Mouse (Mus musculus): ENCODE results near the gene Fbh1. TPM values are rescaled to one million over a fixed set of nuclear protein-coding genes. Genes with fewer than 3 reads are reported as not detected.
A peak's percentile ranks its signal among the peaks of the same experiment; 100 is the strongest.
"Not testable (repeated sequence)": the region's sequence is repeated elsewhere in the genome, so short reads cannot be mapped to it uniquely, and the experiment has no call there.

Fbh1 gene
- polyA plus RNA-seq, 1 experiment from 2014 or later: 113 TPM

- Histone ChIP-seq H3K4me3 (no peak overlapping the region), H3K36me3 (no peaks in the 10 kb centered on the region), H3K27me3 (ENCODE audit: insufficient read depth, poor library complexity, severe bottlenecking) (peaks cover 14% of the 10 kb centered on the region), H3K27ac (no peak overlapping the region), H3K9me3 (no peaks in the 10 kb centered on the region), H3K4me1 (replicated peaks) (no peaks in the 10 kb centered on the region)
- WGBS: 86% methylated on average over 6 of the region's 6 CpGs
- DNase-seq (ENCODE audit: low spot score): no peak
These were observed 64.8 kb downstream of the Fbh1 start for GRCm38 (mm10) chr2:11712483-11712990.

- 57% methylated on average over 4 of the region's 4 CpGs for WGBS
- DNase-seq (ENCODE audit: low spot score): peak; percentile 21
- Histone ChIP-seq H3K27me3 (ENCODE audit: insufficient read depth, poor library complexity, severe bottlenecking) (peaks cover 39% of the 10 kb centered on the region), H3K4me1 (replicated peaks) (peaks cover 14% of the 10 kb centered on the region)
- H3K36me3 ChIP-seq, H3K4me3 ChIP-seq, H3K27ac ChIP-seq, H3K9me3 ChIP-seq: not testable (repeated sequence)
These were observed 67.3 kb downstream of the Fbh1 start for GRCm38 (mm10) chr2:11710101-11710500.

GRCm38 (mm10) chr2:11708538-11708937 is 68.8 kb downstream of the Fbh1 start:
- 84% methylated on average over 5 of the region's 5 CpGs for WGBS
- Histone ChIP-seq H3K4me3 (no peak overlapping the region), H3K36me3 (no peaks in the 10 kb centered on the region), H3K27me3 (ENCODE audit: insufficient read depth, poor library complexity, severe bottlenecking) (peaks cover 52% of the 10 kb centered on the region), H3K27ac (no peak overlapping the region), H3K4me1 (replicated peaks) (peaks cover 16% of the 10 kb centered on the region), H3K9me3 (no peaks in the 10 kb centered on the region)
- no peak for DNase-seq (ENCODE audit: low spot score)

GRCm38 (mm10) chr2:11706746-11707065 is 70.7 kb downstream of the Fbh1 start:
- WGBS: 38% methylated on average over 6 of the region's 6 CpGs
- peak; percentile 3 for DNase-seq (ENCODE audit: low spot score)

GRCm38 (mm10) chr2:11706030-11706745 is 71.2 kb downstream of the Fbh1 start:
- Histone ChIP-seq H3K9me3 (no peaks in the 10 kb centered on the region), H3K4me3 (peak overlapping the region; percentile 70), H3K27ac (peak overlapping the region; percentile 62; the same call in 1 of the 2 replicates), H3K27me3 (ENCODE audit: insufficient read depth, poor library complexity, severe bottlenecking) (peaks cover 52% of the 10 kb centered on the region), H3K4me1 (replicated peaks) (peaks cover 16% of the 10 kb centered on the region), H3K36me3 (no peaks in the 10 kb centered on the region)
- DNase-seq (ENCODE audit: low spot score): peak; percentile 22
- WGBS: 3% methylated on average over 28 of the region's 28 CpGs

More at GRCm38 (mm10) chr2:11706746-11707065, 70.7 kb downstream of the Fbh1 start:
- peak overlapping the region; percentile 70 for H3K4me3 ChIP-seq
- peaks cover 52% of the 10 kb centered on the region for H3K27me3 ChIP-seq (ENCODE audit: insufficient read depth, poor library complexity, severe bottlenecking)
- no peaks in the 10 kb centered on the region for H3K9me3 ChIP-seq
- H3K36me3 ChIP-seq: no peaks in the 10 kb centered on the region
- no peak overlapping the region for H3K27ac ChIP-seq
- peaks cover 16% of the 10 kb centered on the region for H3K4me1 ChIP-seq (replicated peaks)

- DNase-seq (ENCODE audit: low spot score): peak; percentile 50
- Histone ChIP-seq H3K4me3 (peak within 1 kb of the TSS; percentile 70), H3K4me1 (replicated peaks) (peaks cover 16% of the 10 kb centered on the region), H3K9me3 (no peaks in the 10 kb centered on the region), H3K27ac (peak within 1 kb of the TSS; percentile 62; the same call in 1 of the 2 replicates), H3K36me3 (no peaks in the 10 kb centered on the region), H3K27me3 (ENCODE audit: insufficient read depth, poor library complexity, severe bottlenecking) (peaks cover 52% of the 10 kb centered on the region)
- WGBS: under 1% methylated on average over 37 of the region's 37 CpGs
These were observed 72.0 kb downstream of the Fbh1 start, which contains the start of gene Il15ra for GRCm38 (mm10) chr2:11705201-11706025. Gene Il15ra, plus strand, starts transcription at chr2:11705290.

- Histone ChIP-seq H3K4me3 (no peak overlapping the region), H3K36me3 (no peaks in the 10 kb centered on the region), H3K9me3 (no peaks in the 10 kb centered on the region), H3K4me1 (replicated peaks) (0 out of 2 replicates have a peak, but pooled peaks cover under 1% of the 10 kb centered on the region), H3K27me3 (ENCODE audit: insufficient read depth, poor library complexity, severe bottlenecking) (peaks cover 11% of the 10 kb centered on the region), H3K27ac (no peak overlapping the region)
- DNase-seq (ENCODE audit: low spot score): no peak
- 91% methylated on average over 2 of the region's 2 CpGs for WGBS
These were observed 77.5 kb downstream of the Fbh1 start for GRCm38 (mm10) chr2:11699905-11700304.

GRCm38 (mm10) chr2:11698994-11699393 is 78.4 kb downstream of the Fbh1 start:
- Histone ChIP-seq H3K4me1 (replicated peaks) (no peaks in the 10 kb centered on the region), H3K27ac (no peak overlapping the region), H3K4me3 (no peak overlapping the region), H3K27me3 (ENCODE audit: insufficient read depth, poor library complexity, severe bottlenecking) (peaks cover 2% of the 10 kb centered on the region), H3K9me3 (no peaks in the 10 kb centered on the region), H3K36me3 (no peaks in the 10 kb centered on the region)
- no peak for DNase-seq (ENCODE audit: low spot score)
- 51% methylated on average over 5 of the region's 5 CpGs for WGBS

GRCm38 (mm10) chr2:11695867-11696266 is 81.5 kb downstream of the Fbh1 start:
- Histone ChIP-seq H3K4me1 (replicated peaks) (no peaks in the 10 kb centered on the region), H3K4me3 (no peak overlapping the region), H3K36me3 (no peaks in the 10 kb centered on the region), H3K27me3 (ENCODE audit: insufficient read depth, poor library complexity, severe bottlenecking) (no peaks in the 10 kb centered on the region), H3K9me3 (no peaks in the 10 kb centered on the region), H3K27ac (no peak overlapping the region)
- WGBS: 73% methylated on average over 2 of the region's 2 CpGs
- no peak for DNase-seq (ENCODE audit: low spot score)

- Histone ChIP-seq H3K4me1 (replicated peaks) (no peaks in the 10 kb centered on the region), H3K27ac (no peak overlapping the region), H3K27me3 (ENCODE audit: insufficient read depth, poor library complexity, severe bottlenecking) (no peaks in the 10 kb centered on the region), H3K9me3 (no peaks in the 10 kb centered on the region), H3K4me3 (no peak overlapping the region), H3K36me3 (no peaks in the 10 kb centered on the region)
- 75% methylated on average over 2 of the region's 2 CpGs for WGBS
- DNase-seq (ENCODE audit: low spot score): no peak
These were observed 83.3 kb downstream of the Fbh1 start for GRCm38 (mm10) chr2:11694104-11694503.

- no peak overlapping the region for H3K4me3 ChIP-seq
- no peaks in the 10 kb centered on the region for H3K4me1 ChIP-seq (replicated peaks)
- DNase-seq (ENCODE audit: low spot score): no peak
- no peaks in the 10 kb centered on the region for H3K36me3 ChIP-seq
- 90% methylated on average over 4 of the region's 4 CpGs for WGBS
- no peaks in the 10 kb centered on the region for H3K9me3 ChIP-seq
- no peaks in the 10 kb centered on the region for H3K27me3 ChIP-seq (ENCODE audit: insufficient read depth, poor library complexity, severe bottlenecking)
- H3K27ac ChIP-seq: no peak overlapping the region
These were observed 84.0 kb downstream of the Fbh1 start for GRCm38 (mm10) chr2:11693352-11693751.
